Comparison of ENCODE assay signal across 8 mouse cellular contexts in genomic region chr12:79924921-79925703, GRCm38 (mm10).
DNase-seq lines count a peak whose midpoint lies in the region; ATAC-seq and TF ChIP-seq lines count a peak whose summit lies in the region.

No protein-coding gene starts in this region.

- TF ChIP-seq POLR2A in testis, adult 2 months (IDR thresholded peaks at IDR 0.05; ENCODE audit: control insufficient read depth, low read depth, low read length) = no peak
- no peak for TF ChIP-seq POLR2A in limb, embryonic 14.5 days (IDR thresholded peaks at IDR 0.05; ENCODE audit: borderline replicate concordance, extremely low read depth, insufficient read depth, insufficient read length)

- H3K27ac ChIP-seq in testis, adult 2 months (ENCODE audit: control insufficient read depth, insufficient read depth, low read depth, low read length) = peak overlapping the region; percentile 34; the same call in 1 of the 2 replicates
- peak overlapping the region; percentile 98 for H3K27ac ChIP-seq in forebrain, embryonic 12.5 days
- peak overlapping the region; percentile 88 for H3K27ac ChIP-seq in hindbrain, postnatal 0 days
- peak overlapping the region; percentile 57 for H3K27ac ChIP-seq in limb, embryonic 14.5 days (replicated peaks; ENCODE audit: low read depth, low read length)

- 1% methylated on average over 16 of the region's 16 CpGs for WGBS in forebrain, embryonic 12.5 days
- WGBS in hindbrain, postnatal 0 days = 4% methylated on average over 16 of the region's 16 CpGs
- WGBS in limb, embryonic 14.5 days = 11% methylated on average over 16 of the region's 16 CpGs

- DNase-seq in testis, postnatal 14 days (ENCODE audit: low spot score) = no peak
- peak; percentile 87 for DNase-seq in hindbrain, postnatal 0 days (ENCODE audit: low spot score)
- peak; percentile 74 for DNase-seq in limb, embryonic 14.5 days (ENCODE audit: low spot score)
- DNase-seq in skeletal muscle tissue, adult 2 months (ENCODE audit: low read depth, low spot score) = peak; percentile 75
- no peak for DNase-seq in c-Kit-positive CD71-positive TER-119-positive erythroid progenitor cells, embryonic 14.5 days (ENCODE audit: low spot score)
- no peak for DNase-seq in cerebellum, adult 9-10 months

- peak overlapping the region; percentile 41 for H3K4me2 ChIP-seq in forebrain, embryonic 12.5 days
- H3K4me2 ChIP-seq in hindbrain, postnatal 0 days (ENCODE audit: low read depth, low read length) = peak overlapping the region; percentile 25; the same call in 1 of the 2 replicates
- H3K4me2 ChIP-seq in limb, embryonic 14.5 days (replicated peaks; ENCODE audit: low read depth, low read length, severe bottlenecking) = 0 out of 2 replicates have a peak overlapping the region, but pooled peaks have one; percentile 10

- no peaks in the 10 kb centered on the region for H3K27me3 ChIP-seq in testis, adult 2 months (ENCODE audit: control insufficient read depth, insufficient read depth, low read length)
- no peaks in the 10 kb centered on the region for H3K27me3 ChIP-seq in forebrain, embryonic 12.5 days
- no peaks in the 10 kb centered on the region for H3K27me3 ChIP-seq in hindbrain, postnatal 0 days (ENCODE audit: insufficient read depth, low read length)
- H3K27me3 ChIP-seq in limb, embryonic 14.5 days (ENCODE audit: control insufficient read depth, insufficient read depth, low read length) = no peaks in the 10 kb centered on the region

- ATAC-seq in forebrain, embryonic 12.5 days (ENCODE audit: low FRiP score) = peak; percentile 85
- ATAC-seq in hindbrain, postnatal 0 days = peak; percentile 90
- peak; percentile 24; the same call in 1 of the 2 replicates for ATAC-seq in limb, embryonic 14.5 days (ENCODE audit: low FRiP score, low read depth)

- H3K9me3 ChIP-seq in forebrain, embryonic 12.5 days = no peaks in the 10 kb centered on the region
- H3K9me3 ChIP-seq in hindbrain, postnatal 0 days (ENCODE audit: low read length) = no peaks in the 10 kb centered on the region
- H3K9me3 ChIP-seq in limb, embryonic 14.5 days (ENCODE audit: control insufficient read depth, low read length) = no peaks in the 10 kb centered on the region

- H3K36me3 ChIP-seq in testis, adult 2 months (ENCODE audit: control insufficient read depth, insufficient read depth, low read length) = no peaks in the 10 kb centered on the region
- no peaks in the 10 kb centered on the region for H3K36me3 ChIP-seq in forebrain, embryonic 12.5 days (replicated peaks)
- no peaks in the 10 kb centered on the region for H3K36me3 ChIP-seq in hindbrain, postnatal 0 days (ENCODE audit: insufficient read depth, low read length)
- no peaks in the 10 kb centered on the region for H3K36me3 ChIP-seq in limb, embryonic 14.5 days (ENCODE audit: control insufficient read depth, insufficient read depth, low read length)

- peaks cover 6% of the 10 kb centered on the region for H3K4me1 ChIP-seq in testis, adult 2 months (ENCODE audit: control insufficient read depth, insufficient read depth, low read length)
- H3K4me1 ChIP-seq in forebrain, embryonic 12.5 days = peaks cover 87% of the 10 kb centered on the region
- peaks cover 28% of the 10 kb centered on the region for H3K4me1 ChIP-seq in hindbrain, postnatal 0 days (ENCODE audit: insufficient read depth, low read length)
- peaks cover 65% of the 10 kb centered on the region for H3K4me1 ChIP-seq in limb, embryonic 14.5 days (ENCODE audit: control insufficient read depth, insufficient read depth, low read length)

- H3K4me3 ChIP-seq in testis, adult 2 months (ENCODE audit: control insufficient read depth, low read depth, low read length) = no peak overlapping the region
- peak overlapping the region; percentile 4; the same call in 1 of the 2 replicates for H3K4me3 ChIP-seq in forebrain, embryonic 12.5 days (replicated peaks)
- no peak overlapping the region for H3K4me3 ChIP-seq in hindbrain, postnatal 0 days (ENCODE audit: low read length)
- H3K4me3 ChIP-seq in limb, embryonic 14.5 days (replicated peaks; ENCODE audit: low read length) = no peak overlapping the region

- peak overlapping the region; percentile 42; the same call in 1 of the 2 replicates for H3K9ac ChIP-seq in forebrain, embryonic 12.5 days
- peak overlapping the region; percentile 33 for H3K9ac ChIP-seq in hindbrain, postnatal 0 days (replicated peaks; ENCODE audit: low read length)
- peak overlapping the region; percentile 0; the same call in 1 of the 2 replicates for H3K9ac ChIP-seq in limb, embryonic 14.5 days (ENCODE audit: low read depth, low read length, severe bottlenecking)

- no peak for TF ChIP-seq CTCF in testis, adult 2 months (IDR thresholded peaks at IDR 0.05; ENCODE audit: control insufficient read depth, insufficient read depth, insufficient replicate concordance, low read depth, low read length)
- no peak for TF ChIP-seq CTCF in hindbrain, postnatal 0 days (IDR thresholded peaks at IDR 0.05; ENCODE audit: low read depth)

Comparison
In these comparisons a context has a peak if more than half of its experiments do, and no peak if none do; other contexts are left out.
1. H3K27ac ChIP-seq: peak in every context shown above with its lines; median percentile 98 in forebrain, embryonic 12.5 days; 88 in hindbrain, postnatal 0 days; 57 in limb, embryonic 14.5 days; 34 in testis, adult 2 months.
2. DNase-seq: peak in hindbrain, postnatal 0 days (single experiment), limb, embryonic 14.5 days (single experiment) and skeletal muscle tissue, adult 2 months (single experiment); none in testis, postnatal 14 days (single experiment), c-Kit-positive CD71-positive TER-119-positive erythroid progenitor cells, embryonic 14.5 days (single experiment) and cerebellum, adult 9-10 months (single experiment).
3. ATAC-seq: peak in every context shown above with its lines; median percentile 90 in hindbrain, postnatal 0 days; 85 in forebrain, embryonic 12.5 days; 24 in limb, embryonic 14.5 days.
4. Peak in every context shown above with its lines, with median percentiles within 50 percentile points of each other: H3K4me2 ChIP-seq and H3K9ac ChIP-seq.